Mouse (Mus musculus) frontal cortex, postnatal 10 days (tissue): ENCODE data around the gene Cyren.

Experiments
- DNase-seq, 2 experiments: peaks; one replicate each; pipeline ENCODE4 v3.0.0; 2022; ENCODE audit warnings: low spot score in 2 of 2, mixed read lengths in 1 of 2

Gene Cyren

GRCm38 (mm10) chr6:34900990-34901389 lies 23.1 kb upstream of the Cyren start:
- DNase-seq, result no peak

- DNase-seq, result no peak
Observed at GRCm38 (mm10) chr6:34899127-34899526, 21.3 kb upstream of the Cyren start.

- no peak for DNase-seq
Observed at GRCm38 (mm10) chr6:34896168-34896780, 18.4 kb upstream of the Cyren start.

GRCm38 (mm10) chr6:34895569-34895968 lies 17.7 kb upstream of the Cyren start:
- no peak for DNase-seq

GRCm38 (mm10) chr6:34889185-34889584 lies 11.3 kb upstream of the Cyren start:
- no peak for DNase-seq

GRCm38 (mm10) chr6:34887131-34887850 lies 9.4 kb upstream of the Cyren start:
- no peak for DNase-seq

GRCm38 (mm10) chr6:34884724-34885123 lies 6.9 kb upstream of the Cyren start:
- DNase-seq, result no peak

- peak in 1 of 2 experiments; percentile 51 for DNase-seq
Observed at GRCm38 (mm10) chr6:34879911-34880475, 2.1 kb upstream of the Cyren start.

GRCm38 (mm10) chr6:34879101-34879740 lies 1.4 kb upstream of the Cyren start:
- DNase-seq, result no peak

- no peak for DNase-seq
Observed at GRCm38 (mm10) chr6:34876835-34877156, 1.1 kb downstream of the Cyren start.

GRCm38 (mm10) chr6:34875966-34876834 lies 1.7 kb downstream of the Cyren start:
- DNase-seq, result no peak

- no peak for DNase-seq
Observed at GRCm38 (mm10) chr6:34875268-34875761, 2.5 kb downstream of the Cyren start.

- DNase-seq, result no peak
Observed at GRCm38 (mm10) chr6:34874101-34874921, 3.5 kb downstream of the Cyren start.

GRCm38 (mm10) chr6:34872871-34873270 lies 5.0 kb downstream of the Cyren start:
- DNase-seq, result no peak

- DNase-seq, result no peak
Observed at GRCm38 (mm10) chr6:34871929-34872328, 5.9 kb downstream of the Cyren start.

- DNase-seq, result no peak
Observed at GRCm38 (mm10) chr6:34870724-34871123, 7.1 kb downstream of the Cyren start.

GRCm38 (mm10) chr6:34870136-34870535 lies 7.7 kb downstream of the Cyren start:
- DNase-seq, result no peak

GRCm38 (mm10) chr6:34869225-34869915 lies 8.5 kb downstream of the Cyren start:
- no peak for DNase-seq

- DNase-seq, result no peak
Observed at GRCm38 (mm10) chr6:34868507-34869217, 9.2 kb downstream of the Cyren start.

GRCm38 (mm10) chr6:34867995-34868350 lies 9.9 kb downstream of the Cyren start:
- DNase-seq, result no peak
